Mouse (Mus musculus): ENCODE data around the gene Ski. TPM values are rescaled to one million over a fixed set of nuclear protein-coding genes. Genes with fewer than 3 reads are reported as not detected.
A peak's percentile ranks its signal among the peaks of the same experiment; 100 is the strongest.

The Ski gene
- total and polyA plus RNA-seq, 2 experiments from 2014 or later: 8.8 to 69.8 TPM

DNA sequence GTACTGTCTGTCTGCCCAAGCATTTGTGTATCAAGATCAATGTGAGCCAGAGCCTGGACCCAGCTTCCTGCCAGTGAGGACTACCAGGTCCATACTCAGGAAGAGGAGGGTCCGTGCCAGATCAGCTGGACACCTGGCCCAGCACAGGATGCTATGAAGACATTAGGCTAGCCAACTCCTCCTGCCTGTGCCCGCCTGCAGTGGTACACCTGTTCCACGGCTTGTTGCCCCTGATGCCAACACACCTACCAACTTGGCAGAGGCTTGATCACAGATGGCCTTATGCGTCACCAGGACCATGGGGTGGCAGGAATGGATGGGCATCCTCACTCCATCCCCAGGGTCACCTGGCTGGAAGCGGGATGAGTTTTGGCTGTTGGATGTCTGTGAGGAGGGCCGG lies 69.9 kb downstream of the Ski start:
- ATAC-seq: no peak
- Histone ChIP-seq H3K27ac (0 out of 2 replicates have a peak overlapping the region, but pooled peaks have one; percentile 4), H3K36me3 (ENCODE audit: insufficient read depth, low read length) (peaks cover 24% of the 10 kb centered on the region), H3K27me3 (ENCODE audit: insufficient read depth, low read length) (no peaks in the 10 kb centered on the region), H3K4me2 (ENCODE audit: low read depth, low read length) (no peak overlapping the region), H3K9me3 (ENCODE audit: low read length) (no peaks in the 10 kb centered on the region), H3K9ac (replicated peaks; ENCODE audit: low read length) (no peak overlapping the region), H3K4me1 (ENCODE audit: insufficient read depth, low read length) (peaks cover 6% of the 10 kb centered on the region; the same call in 1 of the 2 replicates), H3K4me3 (ENCODE audit: low read length) (no peak overlapping the region)
- no peak for DNase-seq (ENCODE audit: low spot score)
- no peak for TF ChIP-seq CTCF (IDR thresholded peaks at IDR 0.05; ENCODE audit: low read depth)
- WGBS: 84% methylated on average over 6 of the region's 6 CpGs

DNA sequence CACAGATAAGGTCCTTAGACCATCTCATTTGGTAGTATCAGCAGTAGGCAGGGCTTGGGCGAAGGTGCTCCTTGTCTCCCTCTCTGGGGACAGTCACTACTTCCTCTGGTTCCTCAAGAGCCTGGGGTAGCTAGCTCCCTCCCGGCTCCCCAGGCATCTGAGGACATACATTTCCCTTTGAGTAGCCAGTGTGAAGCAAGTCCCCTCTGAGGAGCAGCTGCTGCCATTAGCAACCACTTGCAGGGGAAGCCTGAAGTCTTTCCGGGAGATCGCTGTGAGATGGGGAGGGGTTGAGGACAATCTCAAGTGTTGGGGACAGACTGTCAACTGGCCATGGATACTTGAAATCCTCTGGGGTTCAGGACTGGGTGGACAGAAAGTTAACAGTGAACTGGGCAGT lies 70.5 kb downstream of the Ski start:
- no peak overlapping the region for H3K9ac ChIP-seq (replicated peaks; ENCODE audit: low read length)
- no peak for ATAC-seq
- WGBS: 62% methylated on average over 4 of the region's 4 CpGs

GRCm38 (mm10) chr4:155151221-155151788 lies 71.1 kb downstream of the Ski start:
- 55% methylated on average over 12 of the region's 12 CpGs for WGBS
- no peaks in the 10 kb centered on the region for H3K27me3 ChIP-seq (ENCODE audit: insufficient read depth, low read length)
- DNase-seq (ENCODE audit: low spot score) (no peak), ATAC-seq (no peak)
- peaks cover 6% of the 10 kb centered on the region; the same call in 1 of the 2 replicates for H3K4me1 ChIP-seq (ENCODE audit: insufficient read depth, low read length)
- H3K9me3 ChIP-seq (ENCODE audit: low read length): no peaks in the 10 kb centered on the region
- TF ChIP-seq CTCF (IDR thresholded peaks at IDR 0.05; ENCODE audit: low read depth): no peak
- peaks cover 12% of the 10 kb centered on the region for H3K36me3 ChIP-seq (ENCODE audit: insufficient read depth, low read length)
- H3K4me2 ChIP-seq (ENCODE audit: low read depth, low read length): peak overlapping the region; percentile 60
- H3K4me3 ChIP-seq (ENCODE audit: low read length): no peak overlapping the region
- peak overlapping the region; percentile 54; the same call in 1 of the 2 replicates for H3K9ac ChIP-seq (replicated peaks; ENCODE audit: low read length)
- no peak overlapping the region for H3K27ac ChIP-seq

More for the DNA sequence above, 70.5 kb downstream of the Ski start:
- no peak for TF ChIP-seq CTCF (IDR thresholded peaks at IDR 0.05; ENCODE audit: low read depth)
- H3K4me3 ChIP-seq (ENCODE audit: low read length): no peak overlapping the region
- no peaks in the 10 kb centered on the region for H3K9me3 ChIP-seq (ENCODE audit: low read length)
- H3K4me1 ChIP-seq (ENCODE audit: insufficient read depth, low read length): peaks cover 6% of the 10 kb centered on the region; the same call in 1 of the 2 replicates
- no peak overlapping the region for H3K4me2 ChIP-seq (ENCODE audit: low read depth, low read length)
- no peak for DNase-seq (ENCODE audit: low spot score)
- H3K36me3 ChIP-seq (ENCODE audit: insufficient read depth, low read length): peaks cover 17% of the 10 kb centered on the region
- no peaks in the 10 kb centered on the region for H3K27me3 ChIP-seq (ENCODE audit: insufficient read depth, low read length)
- no peak overlapping the region for H3K27ac ChIP-seq

- WGBS: 7% methylated on average over 69 of the region's 73 CpGs
- Histone ChIP-seq H3K4me2 (ENCODE audit: low read depth, low read length) (peak overlapping the region; percentile 60), H3K9ac (replicated peaks; ENCODE audit: low read length) (peak overlapping the region; percentile 54), H3K4me3 (ENCODE audit: low read length) (peak overlapping the region; percentile 33), H3K9me3 (ENCODE audit: low read length) (no peaks in the 10 kb centered on the region), H3K36me3 (ENCODE audit: insufficient read depth, low read length) (peaks cover 6% of the 10 kb centered on the region), H3K27me3 (ENCODE audit: insufficient read depth, low read length) (no peaks in the 10 kb centered on the region), H3K27ac (0 out of 2 replicates have a peak overlapping the region, but pooled peaks have one; percentile 1), H3K4me1 (ENCODE audit: insufficient read depth, low read length) (peaks cover 6% of the 10 kb centered on the region; the same call in 1 of the 2 replicates)
- peak; percentile 76 for ATAC-seq
- DNase-seq (ENCODE audit: low spot score): peak; percentile 72
- no peak for TF ChIP-seq CTCF (IDR thresholded peaks at IDR 0.05; ENCODE audit: low read depth)
Measured at GRCm38 (mm10) chr4:155150276-155151113, 71.9 kb downstream of the Ski start.

DNA sequence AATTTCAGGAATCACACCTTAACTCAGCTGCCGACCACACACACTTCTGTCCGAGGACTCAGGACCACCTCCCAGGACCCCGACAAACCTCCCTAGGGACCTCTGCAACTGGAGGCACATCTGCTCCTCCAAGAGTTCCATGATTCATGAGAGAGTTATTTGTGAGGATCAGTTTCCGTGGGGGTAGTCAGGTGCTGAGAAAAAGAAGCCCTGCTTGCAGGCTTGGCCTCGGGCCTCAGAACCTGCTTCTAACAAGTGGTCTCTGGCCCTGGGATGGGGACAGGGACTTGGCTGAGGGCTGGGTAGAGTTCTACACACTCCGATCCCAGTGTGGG lies 72.5 kb downstream of the Ski start:
- 69% methylated on average over 6 of the region's 6 CpGs for WGBS
- H3K27me3 ChIP-seq (ENCODE audit: insufficient read depth, low read length): no peaks in the 10 kb centered on the region
- no peak overlapping the region for H3K4me2 ChIP-seq (ENCODE audit: low read depth, low read length)
- peaks cover 1% of the 10 kb centered on the region; the same call in 1 of the 2 replicates for H3K36me3 ChIP-seq (ENCODE audit: insufficient read depth, low read length)
- no peak overlapping the region for H3K9ac ChIP-seq (replicated peaks; ENCODE audit: low read length)
- H3K9me3 ChIP-seq (ENCODE audit: low read length): no peaks in the 10 kb centered on the region
- H3K4me3 ChIP-seq (ENCODE audit: low read length): no peak overlapping the region
- no peak for TF ChIP-seq CTCF (IDR thresholded peaks at IDR 0.05; ENCODE audit: low read depth)
- DNase-seq (ENCODE audit: low spot score) (no peak), ATAC-seq (no peak)
- H3K4me1 ChIP-seq (ENCODE audit: insufficient read depth, low read length): peaks cover 6% of the 10 kb centered on the region; the same call in 1 of the 2 replicates
- H3K27ac ChIP-seq: no peak overlapping the region

GRCm38 (mm10) chr4:155148910-155149698 lies 73.3 kb downstream of the Ski start:
- peak; percentile 35 for DNase-seq (ENCODE audit: low spot score)
- Histone ChIP-seq H3K4me1 (ENCODE audit: insufficient read depth, low read length) (peaks cover 6% of the 10 kb centered on the region; the same call in 1 of the 2 replicates), H3K36me3 (ENCODE audit: insufficient read depth, low read length) (no peaks in the 10 kb centered on the region), H3K27me3 (ENCODE audit: insufficient read depth, low read length) (no peaks in the 10 kb centered on the region), H3K27ac (no peak overlapping the region), H3K9me3 (ENCODE audit: low read length) (no peaks in the 10 kb centered on the region), H3K9ac (replicated peaks; ENCODE audit: low read length) (no peak overlapping the region), H3K4me2 (ENCODE audit: low read depth, low read length) (no peak overlapping the region), H3K4me3 (ENCODE audit: low read length) (no peak overlapping the region)
- no peak for ATAC-seq
- 65% methylated on average over 8 of the region's 8 CpGs for WGBS
- TF ChIP-seq CTCF (IDR thresholded peaks at IDR 0.05; ENCODE audit: low read depth): no peak
